Mouse (Mus musculus): ENCODE results near the gene Kcne1l.

The Kcne1l gene

DNA sequence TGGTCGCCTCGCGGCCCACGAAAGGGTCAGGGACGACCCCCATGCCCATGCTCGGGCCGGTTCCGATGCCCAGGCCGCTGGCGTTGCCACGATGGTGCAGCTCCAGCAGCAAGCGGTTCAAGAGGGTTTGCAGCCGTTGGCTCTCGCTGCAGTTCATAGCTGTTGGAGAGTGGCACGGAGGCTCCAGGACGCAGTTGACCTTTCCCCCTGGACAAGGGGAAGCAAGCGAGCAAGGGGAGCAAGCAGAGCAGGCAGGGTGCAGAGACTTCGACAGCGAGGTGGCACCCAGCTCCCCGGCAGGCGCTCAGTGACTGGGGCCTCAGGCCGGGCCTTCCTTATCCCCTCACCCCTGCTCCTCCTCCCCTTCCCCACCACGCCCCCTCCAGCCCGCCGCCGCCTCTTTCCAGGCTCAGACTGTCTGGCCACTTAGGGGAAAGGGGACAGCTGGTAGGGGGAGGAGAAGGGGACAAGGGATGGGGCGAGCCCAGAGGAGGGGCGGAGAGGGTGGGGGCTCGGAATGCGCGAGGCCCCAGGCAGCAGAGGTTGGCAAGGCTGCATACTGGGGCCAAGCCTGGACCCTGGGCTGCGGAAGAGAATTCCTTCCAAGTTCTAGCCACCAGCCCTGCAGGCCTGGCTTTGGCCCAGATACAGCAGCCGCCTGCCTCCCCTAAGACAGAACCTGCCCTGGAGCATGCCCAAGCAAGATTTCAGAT lies at the start of gene Kcne1l:
Gene Kcne1l (minus strand): TSS at position 426 of the 713 bp plus-strand sequence.
- DNase-seq (ENCODE audit: low spot score): no peak

DNA sequence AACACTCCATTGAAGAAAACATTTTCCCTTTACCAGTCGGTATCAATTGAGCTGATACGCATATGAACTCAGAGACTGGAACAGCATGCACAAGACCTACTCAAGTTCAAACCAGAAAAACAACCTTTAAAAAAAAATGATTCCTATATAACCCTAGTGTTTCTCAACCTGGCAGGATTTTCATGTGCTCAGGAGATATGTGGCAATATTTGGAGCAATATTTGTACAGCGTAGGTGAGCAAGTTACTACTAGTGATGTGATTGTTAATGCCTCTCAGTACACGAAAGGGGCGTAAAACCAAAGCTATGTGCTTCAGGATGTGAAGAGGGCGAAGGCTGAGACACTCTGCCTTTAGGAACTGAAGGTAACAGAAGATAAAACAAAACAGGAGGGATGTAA lies 30.1 kb upstream of the Kcne1l start:
- no peak for DNase-seq (ENCODE audit: low spot score)

DNA sequence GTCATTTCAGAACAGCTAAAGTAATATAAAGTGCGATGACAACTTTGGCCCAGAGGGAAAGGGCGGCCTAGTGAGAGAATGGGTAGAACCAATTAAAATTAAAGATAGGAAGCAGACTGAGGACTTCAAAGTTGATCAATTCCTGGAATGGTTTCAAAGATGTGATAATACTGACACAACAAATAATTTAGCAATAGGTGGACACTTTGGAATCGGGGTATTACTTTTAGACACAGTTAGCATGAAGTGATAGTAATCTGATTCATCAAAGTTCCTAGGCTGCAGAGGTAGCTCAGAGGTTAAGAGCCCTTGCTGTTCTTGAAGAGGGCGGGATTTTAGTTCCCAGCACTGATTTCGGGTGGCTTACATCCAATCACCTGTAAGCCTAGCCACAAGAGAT lies 29.4 kb upstream of the Kcne1l start:
- DNase-seq (ENCODE audit: low spot score): no peak

DNA sequence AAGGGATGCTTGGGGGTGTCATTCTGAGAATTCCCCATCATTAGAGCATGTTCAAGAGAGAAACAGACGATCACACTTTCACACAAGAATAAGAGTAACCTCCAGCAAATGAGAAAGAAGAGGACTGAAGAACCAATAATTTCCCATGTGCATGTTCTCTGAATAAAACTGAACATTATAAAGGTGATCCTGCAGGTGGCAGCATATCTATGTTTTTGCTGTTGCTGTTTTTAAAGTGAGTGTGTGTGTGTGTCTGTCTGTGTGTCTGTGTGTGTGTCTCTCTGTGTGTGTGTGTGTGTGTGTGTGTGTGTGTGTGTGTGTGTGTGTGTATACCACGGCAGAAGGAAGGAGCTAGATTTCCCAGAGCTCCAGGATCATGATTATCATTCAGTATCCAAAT lies 19.7 kb upstream of the Kcne1l start:
- no peak for DNase-seq (ENCODE audit: low spot score)

DNA sequence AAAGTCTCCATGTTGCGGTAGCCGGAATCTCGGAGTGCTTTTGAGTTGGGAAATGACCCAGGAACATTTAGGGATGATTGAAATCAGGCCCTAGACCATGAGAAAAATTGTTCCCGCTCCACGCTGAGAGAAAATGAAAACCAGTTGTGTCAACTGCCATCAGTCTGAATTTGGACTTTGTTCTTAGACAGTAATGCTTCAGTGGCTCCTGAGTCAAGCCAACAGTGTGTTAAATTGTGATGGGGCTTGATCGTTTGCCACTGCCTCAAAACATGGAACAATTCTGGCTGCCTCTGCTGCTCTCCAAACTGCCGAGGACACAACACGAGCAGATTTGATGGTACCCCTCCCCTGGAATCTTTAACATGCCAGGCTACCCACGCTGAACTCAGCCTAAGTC lies 10.0 kb upstream of the Kcne1l start:
- DNase-seq (ENCODE audit: low spot score): no peak

DNA sequence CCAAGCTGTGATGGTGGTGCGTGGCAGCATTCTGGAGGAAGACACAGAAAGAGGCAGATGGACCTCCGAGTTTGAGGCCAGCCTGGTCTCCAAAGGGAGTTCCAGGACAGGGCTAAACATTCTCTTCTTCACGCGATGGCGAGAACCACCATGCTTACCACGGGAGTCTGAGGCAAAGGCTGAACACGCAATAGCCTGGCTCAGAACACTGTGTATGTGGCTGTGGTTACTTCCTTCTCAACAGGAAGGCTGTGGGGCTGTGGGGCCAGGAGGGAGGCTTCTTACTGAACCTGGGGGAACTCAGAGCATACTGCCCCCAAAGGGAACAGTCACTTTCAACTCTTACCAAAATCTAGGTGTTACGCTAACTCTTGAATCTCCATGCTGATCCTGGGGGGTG lies 9.2 kb upstream of the Kcne1l start:
- DNase-seq (ENCODE audit: low spot score): no peak

DNA sequence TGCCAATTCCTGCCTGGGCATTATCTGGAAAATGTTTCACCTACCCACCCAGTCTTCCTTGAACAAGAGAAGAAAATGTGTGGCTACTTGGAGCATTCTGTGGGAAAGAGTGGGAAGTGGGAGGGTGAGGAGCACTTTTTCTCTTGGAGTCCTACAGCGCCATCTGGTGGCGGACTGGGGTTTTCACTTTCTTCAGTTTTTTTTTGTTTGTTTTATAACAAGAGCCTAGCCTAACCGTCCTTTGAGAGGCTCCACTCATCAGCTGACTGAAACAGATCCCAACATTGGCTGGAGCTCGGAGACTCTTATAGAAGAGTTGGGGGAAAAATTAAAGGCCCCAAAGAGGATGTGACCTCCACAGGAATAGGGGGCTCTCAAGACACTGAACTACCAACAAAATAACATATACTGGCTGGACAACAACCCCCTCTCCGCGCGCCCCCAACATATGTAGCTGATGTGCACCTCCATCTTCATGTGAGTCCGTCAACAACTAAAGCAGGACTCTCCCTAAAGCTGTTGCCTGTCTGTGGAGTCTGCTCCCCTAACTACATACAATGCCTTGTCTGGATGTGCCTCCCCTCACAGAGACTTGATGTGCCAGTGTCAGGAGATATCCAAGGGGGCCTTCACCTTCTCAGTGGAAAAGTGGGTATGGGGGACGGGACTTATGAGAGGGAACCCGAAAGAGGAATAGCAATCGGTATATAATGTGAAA lies 8.4 kb upstream of the Kcne1l start:
- DNase-seq (ENCODE audit: low spot score): peak; percentile 84

DNA sequence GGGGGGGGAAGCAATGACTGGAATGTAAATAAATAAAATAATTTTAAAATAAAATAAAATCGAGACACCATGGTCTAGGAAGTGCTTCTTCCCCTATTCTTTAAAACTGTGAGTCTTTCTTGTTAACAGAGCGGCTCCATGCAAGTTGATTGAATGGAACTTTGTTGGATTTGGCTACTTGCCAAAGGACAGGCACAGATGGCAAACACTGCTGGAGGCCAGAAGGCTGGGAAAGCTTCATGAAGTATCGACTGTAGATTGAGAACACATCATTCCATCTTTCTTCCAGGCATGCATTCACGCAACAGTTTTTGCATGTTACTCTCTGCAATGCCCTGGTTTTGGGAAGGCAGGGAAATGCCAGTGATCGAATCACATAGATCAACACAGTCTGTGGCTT lies 4.3 kb upstream of the Kcne1l start:
- peak; percentile 30 for DNase-seq (ENCODE audit: low spot score)

DNA sequence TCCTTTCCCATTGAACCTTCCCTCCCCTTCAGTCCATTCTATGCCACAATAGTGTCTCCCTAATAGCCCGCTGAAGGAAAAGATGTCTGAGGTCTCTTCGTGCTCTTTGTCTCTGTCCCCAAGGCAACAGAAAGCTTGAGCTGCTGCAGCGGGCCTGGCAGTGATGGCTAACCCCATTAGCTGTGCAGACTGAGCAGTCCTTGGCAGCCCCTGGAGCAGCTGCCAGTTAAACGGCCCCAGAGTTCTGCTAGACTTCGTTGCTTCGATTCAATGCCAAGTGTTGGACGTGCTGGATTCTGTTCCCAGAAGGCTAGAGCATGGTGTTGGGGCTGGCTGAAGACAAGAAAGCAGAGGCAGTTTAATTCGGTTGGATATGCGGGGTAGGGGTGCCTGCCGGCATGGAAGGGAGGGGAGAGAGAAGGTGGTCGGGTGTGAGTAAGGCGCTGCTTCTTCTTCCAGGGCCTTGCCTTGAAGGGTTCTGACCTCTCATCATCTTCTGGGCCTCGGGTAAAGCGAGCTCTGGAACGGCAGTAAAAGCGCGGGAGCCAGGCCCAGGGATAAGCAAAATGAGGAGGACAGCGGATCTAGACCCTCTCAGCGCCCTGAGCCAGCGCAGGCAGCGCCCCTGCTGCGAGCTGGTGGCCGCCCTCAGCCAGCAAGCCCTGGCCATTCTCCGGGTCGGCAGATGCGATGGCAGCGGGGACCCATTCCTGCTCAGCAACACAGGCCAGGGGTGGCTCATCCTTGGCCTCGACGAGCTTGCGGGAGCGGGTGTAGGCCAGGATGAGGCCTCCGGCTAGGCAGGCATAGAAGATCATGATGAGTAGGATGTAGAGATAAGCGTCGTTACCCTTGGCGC lies 855 bp downstream of the Kcne1l start:
- peak; percentile 9 for DNase-seq (ENCODE audit: low spot score)

DNA sequence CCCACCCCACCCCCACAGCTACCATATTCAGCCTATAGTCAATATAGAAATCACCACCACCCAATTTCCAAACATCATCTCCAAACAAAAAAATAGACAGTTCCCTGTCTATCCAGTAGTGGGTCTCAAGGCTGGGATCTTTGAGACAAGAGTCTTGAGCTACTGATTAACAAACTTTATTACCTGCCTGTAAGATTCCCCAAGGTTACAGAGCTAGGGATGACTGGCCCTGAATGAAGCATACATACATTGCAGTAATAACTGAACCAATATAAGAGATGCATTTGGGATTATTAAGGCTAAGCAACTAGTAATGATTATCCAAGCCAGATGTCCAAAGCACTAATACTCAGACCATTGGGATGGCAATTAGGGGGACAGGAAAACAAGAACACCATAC lies 1.5 kb downstream of the Kcne1l start:
- DNase-seq (ENCODE audit: low spot score): no peak

DNA sequence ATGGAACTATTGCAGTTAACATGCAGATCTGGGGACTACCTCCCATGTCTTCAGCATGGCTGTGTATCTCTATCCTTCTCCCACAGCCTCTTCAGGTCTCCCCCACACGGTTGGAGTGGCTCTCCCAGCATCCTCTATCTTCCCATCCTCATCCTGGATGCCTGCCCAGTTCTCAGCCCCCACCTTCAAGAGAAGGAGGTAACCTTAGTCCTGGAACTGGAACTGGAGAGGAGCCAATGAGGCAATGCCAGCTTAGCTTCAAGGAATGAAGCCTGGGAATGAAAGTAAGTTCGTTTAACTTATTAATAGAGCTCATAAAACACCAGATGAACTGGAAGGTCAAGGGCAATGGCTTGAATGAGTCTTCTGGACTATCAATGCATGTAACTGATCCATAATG lies 2.6 kb downstream of the Kcne1l start:
- no peak for DNase-seq (ENCODE audit: low spot score)

DNA sequence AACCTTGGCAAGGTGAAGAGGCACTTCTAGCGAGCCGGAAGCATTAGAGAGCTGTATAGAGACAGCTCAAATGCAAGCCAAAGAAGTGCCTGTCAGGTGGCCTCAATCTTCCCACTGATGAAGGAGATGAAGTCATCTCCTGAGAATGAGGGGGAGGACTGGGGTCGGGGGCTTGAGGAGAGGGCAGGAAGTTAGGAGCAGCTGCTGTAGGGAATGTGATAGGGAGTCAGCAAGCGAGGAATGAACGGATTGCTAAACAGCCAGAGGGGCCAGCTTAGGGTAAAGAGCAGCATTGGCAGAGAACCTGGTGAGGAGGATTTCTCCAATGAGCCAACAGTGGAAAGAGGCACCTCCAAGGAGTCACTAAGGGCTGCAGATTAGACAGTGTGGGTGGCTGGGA lies 20.2 kb downstream of the Kcne1l start:
- no peak for DNase-seq (ENCODE audit: low spot score)

DNA sequence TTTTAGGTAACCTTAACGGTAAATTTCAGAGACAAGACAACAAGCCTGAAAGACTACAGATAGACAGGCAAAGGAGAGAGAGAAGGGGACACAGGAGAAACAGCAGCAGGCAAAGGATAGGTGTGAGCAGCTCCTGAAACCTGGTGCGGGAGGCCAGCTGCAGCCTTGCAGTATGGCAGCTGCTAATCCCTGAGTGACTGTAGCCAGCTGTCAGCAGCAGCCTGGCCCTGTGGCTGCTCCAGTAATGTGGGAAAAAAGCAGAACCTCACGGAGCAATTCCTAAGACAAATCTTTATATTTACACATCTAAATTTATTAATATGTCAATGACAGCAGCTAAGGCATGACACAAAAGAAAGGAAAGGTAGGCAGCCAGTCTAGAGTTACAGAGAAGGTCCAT lies 29.5 kb downstream of the Kcne1l start:
- no peak for DNase-seq (ENCODE audit: low spot score)

DNA sequence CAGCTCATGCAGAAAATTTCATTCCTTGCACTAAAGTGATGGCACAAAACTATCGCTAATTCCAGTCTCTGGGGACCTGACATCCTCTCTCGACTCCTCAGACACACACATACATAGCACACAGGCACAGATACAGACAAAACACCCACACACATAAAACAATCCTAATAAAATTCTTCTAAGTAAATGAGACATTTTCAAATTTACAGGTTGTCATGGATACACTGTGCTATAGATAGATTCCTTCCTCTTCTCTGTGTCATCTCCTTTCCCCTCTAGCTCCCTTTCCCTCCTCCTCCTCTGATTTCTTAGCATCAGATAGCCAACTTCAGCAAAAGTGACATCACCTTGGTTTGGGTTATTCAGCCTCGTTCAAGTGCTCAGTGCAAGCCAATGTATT lies 30.1 kb downstream of the Kcne1l start:
- DNase-seq (ENCODE audit: low spot score): no peak

All from layer of hippocampus, adult 11-12 months (tissue).